Mouse (Mus musculus) right cerebral cortex, adult 2 months (tissue): ENCODE results near the gene Cyfip2.

Source experiments
- DNase-seq, 2 experiments: peaks; one replicate each; pipeline ENCODE4 v3.0.0; 2021 to 2022; ENCODE audit warnings: low spot score in 2 of 2

The Cyfip2 gene

DNA sequence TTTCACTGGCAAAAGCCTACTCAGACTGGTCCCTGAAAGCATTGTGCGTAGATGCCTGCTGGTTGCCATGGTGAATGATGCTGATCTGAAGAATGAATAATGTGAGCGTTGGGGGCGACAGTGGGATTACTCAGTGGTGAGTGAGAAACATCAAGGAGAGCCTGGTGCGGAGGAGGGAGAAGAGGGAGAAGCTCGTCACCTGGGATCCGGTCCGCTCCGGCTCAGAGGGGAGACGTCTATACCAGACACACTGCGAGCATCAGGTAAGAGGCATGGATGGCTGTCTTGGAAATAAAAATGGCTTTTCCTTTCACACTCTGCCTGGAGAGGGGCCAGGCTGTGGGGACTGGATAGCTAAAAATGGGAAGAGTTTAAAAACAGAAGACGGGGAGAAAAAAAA lies 77.3 kb downstream of the Cyfip2 start, which contains the start of gene Fndc9:
Gene Fndc9, plus strand, starts transcription at position 198 of the 400 bp plus-strand sequence.
- peak; percentile 88 to 90 for DNase-seq

GRCm38 (mm10) chr11:46233966-46234365 lies 78.7 kb downstream of the Cyfip2 start:
- DNase-seq: no peak

DNA sequence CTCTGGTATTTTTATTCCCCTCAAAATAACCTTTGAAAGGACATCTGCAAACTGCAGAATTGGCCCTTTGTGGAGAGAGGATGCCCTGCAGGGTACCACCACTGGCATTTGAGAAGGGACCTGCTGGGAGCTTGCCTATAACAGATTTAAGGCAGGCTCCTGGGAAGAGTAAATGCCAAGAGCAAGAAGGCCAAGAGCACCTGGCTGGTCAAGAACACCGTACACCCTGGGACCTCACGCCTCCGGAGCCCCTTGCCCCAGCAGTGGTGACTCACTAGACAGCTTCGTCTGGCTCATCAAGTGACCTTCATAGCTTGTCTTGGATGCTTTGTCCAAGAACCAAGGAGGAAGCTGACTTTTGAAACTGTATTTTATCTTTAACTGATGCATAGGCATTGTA lies 79.9 kb downstream of the Cyfip2 start:
- no peak for DNase-seq

DNA sequence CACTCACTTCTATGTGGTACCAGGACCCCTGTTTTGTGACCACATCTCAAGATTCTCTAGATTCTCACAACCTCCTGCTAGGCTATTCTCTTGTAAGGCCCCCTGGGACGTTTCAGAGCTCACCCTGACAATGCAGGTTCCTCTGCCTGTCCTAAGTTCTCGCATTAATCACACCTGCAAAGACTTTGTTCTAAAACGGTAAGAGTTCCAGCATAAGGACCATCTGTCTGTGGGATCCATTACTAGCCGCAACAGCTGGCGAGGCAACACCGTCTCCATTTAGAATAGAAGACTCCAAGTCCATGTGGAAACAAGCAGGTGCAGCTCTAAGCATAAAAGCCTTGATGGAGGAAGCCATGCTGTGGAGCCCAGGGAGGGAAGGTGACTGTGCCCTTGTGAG lies 82.5 kb downstream of the Cyfip2 start:
- DNase-seq: no peak

DNA sequence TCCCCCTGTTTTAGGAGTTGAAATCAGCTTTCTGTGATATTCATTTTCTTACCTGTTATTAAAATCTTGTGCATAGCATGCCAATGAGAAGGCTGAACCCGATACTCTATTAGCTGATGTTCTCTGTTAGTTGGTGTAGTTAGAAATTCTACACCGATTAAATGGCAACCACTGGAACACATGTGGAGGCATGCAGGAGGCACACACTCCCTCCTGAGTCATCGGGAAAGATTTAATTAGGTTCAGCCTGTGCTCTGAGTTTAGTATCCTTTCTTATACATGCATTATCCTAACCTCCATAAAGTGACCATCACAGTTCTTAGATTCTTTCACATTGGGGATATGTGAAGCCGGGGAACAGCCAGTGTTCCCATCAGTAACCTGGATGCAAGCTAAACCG lies 87.3 kb downstream of the Cyfip2 start:
- DNase-seq: no peak

GRCm38 (mm10) chr11:46223575-46223974 lies 89.1 kb downstream of the Cyfip2 start:
- DNase-seq: no peak

DNA sequence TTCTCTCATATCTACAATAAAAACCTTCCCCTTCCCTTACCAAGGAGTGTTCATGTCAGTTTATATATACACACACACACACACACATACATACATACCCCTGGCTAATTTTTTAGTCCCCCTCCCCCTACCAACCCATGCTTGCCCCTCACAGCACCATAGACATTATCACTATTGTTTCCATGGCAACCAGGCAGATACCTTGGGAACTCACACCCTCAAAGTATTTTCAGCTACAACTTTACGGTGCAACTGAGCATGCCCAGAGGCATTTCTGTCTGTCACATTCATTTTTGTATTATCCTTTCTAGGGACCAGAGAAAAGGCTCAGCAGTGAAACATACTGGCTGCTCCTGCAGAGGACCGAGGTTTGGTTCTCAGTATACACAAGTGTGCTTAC lies 92.4 kb downstream of the Cyfip2 start:
- no peak for DNase-seq

DNA sequence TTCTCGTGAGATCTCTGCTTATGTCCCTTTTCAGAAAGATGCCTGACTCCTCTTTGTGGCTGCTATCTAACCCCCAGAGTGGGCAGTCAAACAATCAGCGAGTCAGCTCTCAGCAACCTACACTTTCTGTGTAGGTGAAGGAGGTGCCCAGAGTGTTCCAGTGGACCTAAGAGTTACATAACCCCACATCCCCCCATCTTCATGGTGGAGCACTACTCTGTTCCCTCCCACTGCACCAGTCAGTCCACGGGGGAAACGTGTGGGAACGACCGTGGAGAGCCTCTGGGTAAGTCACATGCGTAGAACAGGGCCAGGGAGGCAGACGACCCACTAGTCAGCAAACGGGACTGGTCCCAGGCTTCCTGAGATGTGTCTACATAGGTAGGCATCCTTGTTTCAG lies 93.3 kb downstream of the Cyfip2 start:
- no peak for DNase-seq

- peak in 1 of 2 experiments; percentile 40 for DNase-seq
These were observed 94.1 kb downstream of the Cyfip2 start for GRCm38 (mm10) chr11:46218584-46218983.

- DNase-seq: no peak
These were observed 95.0 kb downstream of the Cyfip2 start for GRCm38 (mm10) chr11:46217686-46218085.

GRCm38 (mm10) chr11:46216669-46217068 lies 96.0 kb downstream of the Cyfip2 start:
- peak; percentile 68 to 77 for DNase-seq

GRCm38 (mm10) chr11:46215354-46215753 lies 97.3 kb downstream of the Cyfip2 start:
- peak; percentile 70 to 72 for DNase-seq

GRCm38 (mm10) chr11:46214368-46215230 lies 98.1 kb downstream of the Cyfip2 start:
- DNase-seq: no peak

GRCm38 (mm10) chr11:46213844-46214243 lies 98.8 kb downstream of the Cyfip2 start:
- no peak for DNase-seq

- DNase-seq: no peak
These were observed 100.8 kb downstream of the Cyfip2 start for GRCm38 (mm10) chr11:46211858-46212257.

- no peak for DNase-seq
These were observed 102.8 kb downstream of the Cyfip2 start for GRCm38 (mm10) chr11:46209884-46210283.

DNA sequence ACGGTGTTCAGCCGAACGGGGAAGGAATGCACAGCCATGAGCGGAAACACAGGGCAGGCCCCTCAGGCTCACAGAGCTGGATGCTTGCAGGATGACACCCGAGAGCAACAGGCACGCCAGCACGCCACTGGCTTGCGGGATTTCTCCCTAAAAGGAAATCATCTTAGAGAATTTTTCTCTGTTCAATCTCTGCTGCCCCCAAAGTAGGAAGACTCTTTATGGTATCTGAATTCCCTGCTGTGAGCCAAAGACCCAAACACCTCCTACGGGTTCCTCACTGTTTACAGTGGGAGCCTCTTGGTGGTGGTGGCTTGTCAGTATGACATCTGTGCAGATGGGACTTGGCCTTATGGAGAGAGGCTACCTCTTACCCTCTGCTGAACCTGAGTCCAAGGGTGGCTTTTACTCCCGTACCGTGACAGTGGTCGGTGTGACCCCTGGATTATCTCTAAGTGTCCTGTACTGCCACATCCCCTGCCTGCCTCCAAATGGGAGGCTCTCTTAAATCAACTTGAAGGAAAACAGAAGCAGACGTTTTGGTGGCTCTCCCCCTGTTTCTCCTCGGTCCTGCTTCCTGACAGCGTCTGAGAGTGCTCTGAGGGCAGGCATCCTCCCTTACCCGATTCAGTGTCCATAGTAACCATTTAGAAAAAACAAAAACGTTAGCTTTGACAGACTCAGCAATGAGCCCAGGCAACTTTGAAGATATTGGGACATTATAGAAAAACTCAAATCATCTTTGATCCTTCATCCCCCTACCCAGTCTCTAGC lies 106.8 kb downstream of the Cyfip2 start:
- no peak for DNase-seq

GRCm38 (mm10) chr11:46204841-46205240 lies 107.8 kb downstream of the Cyfip2 start:
- DNase-seq: no peak

GRCm38 (mm10) chr11:46202547-46202887 lies 110.1 kb downstream of the Cyfip2 start:
- DNase-seq: no peak

DNA sequence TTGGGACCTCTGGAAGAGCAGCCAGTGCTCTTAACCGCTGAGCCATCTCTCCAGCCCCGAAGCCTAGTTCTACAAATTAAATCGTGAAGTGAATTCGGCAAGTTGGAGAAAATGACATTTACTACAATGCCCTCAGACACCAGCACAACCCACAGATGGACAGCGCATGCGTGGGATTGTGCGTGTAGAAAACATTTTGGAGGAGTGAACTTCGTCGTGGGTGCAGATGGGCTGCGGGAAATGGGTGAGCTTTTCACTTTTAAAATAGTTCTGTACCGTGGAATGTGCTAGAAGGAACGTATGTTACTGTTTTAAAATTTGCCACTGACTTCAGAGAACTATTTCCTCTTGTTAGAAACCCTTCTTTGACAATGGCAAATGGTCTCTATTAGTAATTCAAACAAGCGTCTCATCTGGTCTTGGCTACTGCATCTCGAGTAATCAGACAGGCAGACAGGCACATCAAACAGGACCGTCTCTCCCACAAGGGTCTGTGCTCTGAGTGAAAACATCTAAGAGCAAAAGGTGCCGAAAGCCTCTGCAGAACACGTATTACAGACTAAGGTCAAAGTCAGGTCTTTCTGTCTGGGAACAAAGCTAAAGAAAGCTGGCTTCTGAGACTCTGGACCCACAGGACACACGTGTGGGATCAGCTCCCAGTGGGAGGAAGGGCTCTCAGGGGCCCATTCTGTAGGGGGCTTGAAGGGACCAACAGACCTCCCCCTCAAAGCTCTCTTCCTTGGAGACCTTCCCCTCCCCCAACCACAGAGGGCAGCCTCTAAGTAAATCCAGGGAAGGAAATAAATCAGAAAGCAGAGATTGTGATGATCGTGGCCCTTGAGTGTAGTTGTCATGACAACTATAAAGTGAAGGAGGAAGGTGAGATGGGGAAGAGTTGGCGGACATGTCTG lies 110.8 kb downstream of the Cyfip2 start:
- DNase-seq: peak; percentile 75 to 80

- no peak for DNase-seq
These were observed 112.0 kb downstream of the Cyfip2 start for GRCm38 (mm10) chr11:46200664-46201063.

DNA sequence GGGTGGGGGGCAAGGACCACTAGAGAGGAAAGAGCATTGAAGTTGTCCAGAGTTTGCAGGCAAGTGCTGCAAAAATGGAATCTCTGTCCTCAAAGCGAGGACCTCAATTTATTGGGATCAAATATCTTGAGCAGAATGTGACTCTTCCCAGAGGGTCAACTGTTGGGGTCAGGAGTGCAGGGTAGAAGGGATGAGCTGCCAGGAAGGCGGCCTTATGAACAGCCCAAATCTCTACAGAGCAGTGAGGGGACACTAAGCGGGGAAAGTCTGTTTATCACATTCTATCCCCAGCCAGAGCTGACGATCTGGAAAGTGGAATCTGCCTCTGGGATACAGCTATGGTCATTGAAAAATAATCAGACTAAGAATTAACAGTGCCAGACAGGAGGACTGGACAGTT lies 118.5 kb downstream of the Cyfip2 start:
- DNase-seq: no peak
